ENCODE assay signal across 45 mouse cellular contexts in genomic region chr7:45179469-45179868, GRCm38 (mm10). TPM values are rescaled to one million over a fixed set of nuclear protein-coding genes. Genes with fewer than 3 reads are reported as not detected.
"Had no signal": no experiment of that assay in that cellular context is flagged by ENCODE, and none has a peak within 500 bp of the region (broad histone marks: within the 10 kb centered on the region; RNA-seq: fewer than 3 reads in every experiment).

Gene Gfy (minus strand): TSS chr7:45179569.

- H3K4me3 ChIP-seq: heart, embryonic 12.5 days; hindbrain, embryonic 10.5 days; hindbrain, embryonic 12.5 days; hindbrain, embryonic 13.5 days; intestine, embryonic 15.5 days; kidney, embryonic 15.5 days; layer of hippocampus, adult 2 months had no signal

- H3K36me3 ChIP-seq: heart, embryonic 10.5 days; heart, embryonic 12.5 days; heart, embryonic 13.5 days; heart, embryonic 15.5 days; hindbrain, embryonic 10.5 days; hindbrain, embryonic 12.5 days; hindbrain, embryonic 13.5 days; hindbrain, embryonic 15.5 days; intestine, embryonic 15.5 days; kidney, embryonic 15.5 days had no signal

- H3K4me2 ChIP-seq: hindbrain, embryonic 12.5 days; hindbrain, embryonic 13.5 days; hindbrain, embryonic 14.5 days; hindbrain, embryonic 15.5 days; intestine, embryonic 15.5 days; kidney, embryonic 15.5 days had no signal

- ATAC-seq: hindbrain, embryonic 16.5 days; hindbrain, postnatal 0 days; inflammation-experienced regulatory T-cells, adult 6 months; intestine, embryonic 15.5 days; intestine, embryonic 16.5 days; intestine, postnatal 0 days had no signal

- DNase-seq: heart, postnatal 10 days; heart, postnatal 14 days; heart, postnatal 36 days; heart, postnatal 4 days; kidney, adult 11 months; kidney, adult 18-20 months; kidney, adult 2 months; kidney, adult 8-10 months; kidney, adult 9 months; kidney, postnatal 10 days; kidney, postnatal 14 days; kidney, postnatal 25 days; kidney, postnatal 36 days; kidney, postnatal 4 days; layer of hippocampus, adult 9-11 months; layer of hippocampus, postnatal 36 days had no signal

- H3K27ac ChIP-seq: heart, embryonic 10.5 days; heart, embryonic 13.5 days; heart, embryonic 15.5 days; hindbrain, embryonic 10.5 days; hindbrain, embryonic 12.5 days; hindbrain, embryonic 13.5 days; hindbrain, embryonic 14.5 days; hindbrain, embryonic 15.5 days; hindbrain, postnatal 0 days; intestine, embryonic 15.5 days; kidney, embryonic 15.5 days; kidney, postnatal 0 days; layer of hippocampus, adult 2 months had no signal

- H3K9me3 ChIP-seq: heart, embryonic 10.5 days; heart, embryonic 12.5 days; heart, embryonic 13.5 days; heart, embryonic 15.5 days; hindbrain, embryonic 10.5 days; hindbrain, embryonic 12.5 days; hindbrain, embryonic 13.5 days; hindbrain, embryonic 15.5 days; intestine, embryonic 15.5 days; kidney, embryonic 15.5 days had no signal

- H3K9ac ChIP-seq: heart, embryonic 12.5 days; heart, embryonic 13.5 days; heart, embryonic 15.5 days; hindbrain, embryonic 12.5 days; hindbrain, embryonic 13.5 days; hindbrain, embryonic 14.5 days; hindbrain, embryonic 15.5 days; intestine, embryonic 15.5 days; kidney, embryonic 15.5 days had no signal

RNA-seq across cellular contexts. Expression of gene Gfy, which starts in this region (rescaled TPM):
- total RNA-seq: heart, postnatal 10 days; heart, postnatal 14 days; heart, postnatal 25 days; heart, postnatal 36 days; heart, postnatal 4 days; hematopoietic stem cell, adult 5-6 weeks; hindbrain, postnatal 0 days had no signal
- polyA plus RNA-seq: heart, embryonic 10.5 days; heart, embryonic 11.5 days; heart, embryonic 12.5 days; heart, embryonic 13.5 days; heart, embryonic 14.5 days; heart, embryonic 15.5 days; heart, embryonic 16.5 days; heart, postnatal 0 days; hindbrain, embryonic 10.5 days; hindbrain, embryonic 11.5 days; hindbrain, embryonic 12.5 days; hindbrain, embryonic 13.5 days; hindbrain, embryonic 14.5 days; hindbrain, embryonic 15.5 days; hindbrain, embryonic 16.5 days; hindbrain, postnatal 0 days; inflammation-experienced regulatory T-cells, adult 6 months; intestine, embryonic 14.5 days; intestine, embryonic 15.5 days; intestine, embryonic 16.5 days; intestine, postnatal 0 days; kidney, adult 2 months; kidney, embryonic 14.5 days; kidney, embryonic 15.5 days; kidney, embryonic 16.5 days; kidney, postnatal 0 days; large intestine, adult 2 months had no signal
